Mouse (Mus musculus) brain, embryonic 14.5 days (tissue): ENCODE data around the gene Phf12.

Source experiments
- CTCF ChIP-seq: fragments of 200-500 bp; IDR thresholded peaks from 2 replicates; pipeline ENCODE4 v1.5.1; 2012; ENCODE audit warnings: inconsistent platforms, mild to moderate bottlenecking, moderate library complexity, borderline replicate concordance; ENCODE audit not compliant: insufficient read depth, insufficient read length; ENCODE audit errors: extremely low read depth
- POLR2A ChIP-seq: fragments of 200-500 bp; IDR thresholded peaks from 2 replicates; pipeline ENCODE4 v1.6.1; 2012; ENCODE audit warnings: mild to moderate bottlenecking, inconsistent platforms, borderline replicate concordance; ENCODE audit not compliant: poor library complexity, insufficient read depth, insufficient read length, severe bottlenecking; ENCODE audit errors: extremely low read depth

DNA sequence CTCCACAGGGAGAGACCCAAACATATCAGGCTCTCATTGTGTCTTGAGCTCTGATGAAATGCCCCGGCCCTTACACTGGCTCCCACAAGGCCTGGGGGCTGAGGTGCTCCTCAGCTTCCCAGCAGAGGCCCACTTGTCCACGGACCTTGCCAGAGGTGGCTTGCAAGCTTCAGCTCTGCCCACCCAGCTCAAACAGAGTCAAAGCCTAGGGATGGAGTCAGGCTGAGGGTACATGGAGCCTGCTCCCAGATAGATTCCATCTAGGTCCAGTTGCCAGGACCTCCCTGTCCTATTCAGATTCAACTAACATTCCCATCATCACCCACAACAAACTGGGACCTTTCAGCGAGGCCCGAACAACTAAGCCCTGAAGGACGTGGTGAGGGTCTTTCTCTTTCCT, 89.4 kb downstream of the Phf12 start:
- no peak for TF ChIP-seq CTCF
- no peak for TF ChIP-seq POLR2A
